24 mouse cellular contexts compared by ENCODE assay signal in genomic region chr10:105518144-105518543, GRCm38 (mm10).
"Had no signal": no experiment of that assay in that cellular context is flagged by ENCODE, and none has a peak within 500 bp of the region (broad histone marks: within the 10 kb centered on the region; RNA-seq: fewer than 3 reads in every experiment).

No protein-coding gene starts in this region.

- H3K27ac ChIP-seq: heart, embryonic 13.5 days; heart, embryonic 15.5 days; hindbrain, postnatal 0 days; kidney, embryonic 15.5 days; kidney, postnatal 0 days; left cerebral cortex, adult 2 months; limb, embryonic 10.5 days had no signal

- DNase-seq: forebrain, postnatal 0 days; gastrocnemius, postnatal 14 days; gastrocnemius, postnatal 36 days; heart, adult 18-20 months; heart, postnatal 14 days; heart, postnatal 36 days; kidney, adult 11 months; kidney, adult 2 months; kidney, adult 9 months; kidney, postnatal 14 days; kidney, postnatal 36 days; layer of hippocampus, adult 9-11 months; liver had no signal

- H3K9ac ChIP-seq: forebrain, postnatal 0 days; heart, embryonic 13.5 days; heart, embryonic 15.5 days; kidney, embryonic 15.5 days; limb, embryonic 12.5 days had no signal

- H3K4me3 ChIP-seq: heart, embryonic 13.5 days; heart, embryonic 15.5 days; kidney, embryonic 15.5 days; left cerebral cortex, adult 2 months; limb, embryonic 10.5 days; limb, embryonic 12.5 days had no signal

- H3K4me2 ChIP-seq: heart, embryonic 11.5 days; heart, embryonic 13.5 days; heart, embryonic 15.5 days; kidney, embryonic 15.5 days; limb, embryonic 12.5 days; liver, embryonic 11.5 days had no signal

- H3K36me3 ChIP-seq: heart, embryonic 13.5 days; heart, embryonic 15.5 days; kidney, embryonic 15.5 days; limb, embryonic 10.5 days; limb, embryonic 12.5 days had no signal

- ATAC-seq: forebrain, postnatal 0 days; hindbrain, postnatal 0 days; intestine, embryonic 16.5 days had no signal

- H3K27me3 ChIP-seq: heart, embryonic 13.5 days; heart, embryonic 15.5 days; kidney, embryonic 15.5 days; limb, embryonic 12.5 days had no signal

- H3K9me3 ChIP-seq: heart, embryonic 13.5 days; heart, embryonic 15.5 days; kidney, embryonic 15.5 days; limb, embryonic 10.5 days; limb, embryonic 12.5 days had no signal
